Mouse (Mus musculus): ENCODE results near the gene Tgfbi. TPM values are rescaled to one million over a fixed set of nuclear protein-coding genes. Genes with fewer than 3 reads are reported as not detected.

The Tgfbi gene
- polyA plus RNA-seq, 1 experiment from 2014 or later = 408 TPM

DNA sequence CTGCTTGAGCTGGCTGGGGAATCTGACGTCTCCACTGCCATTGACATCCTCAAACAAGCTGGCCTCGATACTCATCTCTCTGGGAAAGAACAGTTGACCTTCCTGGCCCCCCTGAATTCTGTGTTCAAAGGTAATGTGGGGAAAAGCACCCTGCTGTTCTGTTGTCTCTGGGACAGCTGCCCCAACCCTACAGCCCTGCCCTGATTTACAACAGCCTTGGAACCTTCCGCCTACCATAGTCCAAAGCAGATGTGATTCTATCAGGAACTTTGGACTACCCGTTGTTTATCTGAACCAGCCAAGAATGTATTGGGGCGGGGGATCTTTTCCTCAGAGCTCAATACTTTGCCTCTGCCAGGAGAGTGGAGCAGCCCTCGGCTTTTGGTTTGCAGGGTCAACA, 21.2 kb downstream of the Tgfbi start:
- Histone ChIP-seq H3K36me3 (ENCODE audit: insufficient read depth, low read length) (no peaks in the 10 kb centered on the region), H3K9me3 (ENCODE audit: low read length) (no peaks in the 10 kb centered on the region), H3K27ac (ENCODE audit: low read length) (no peak overlapping the region), H3K9ac (replicated peaks; ENCODE audit: low read depth) (no peak overlapping the region), H3K4me3 (ENCODE audit: low read depth, low read length) (no peak overlapping the region), H3K4me1 (ENCODE audit: insufficient read depth, low read depth, low read length) (peaks cover 8% of the 10 kb centered on the region), H3K27me3 (replicated peaks; ENCODE audit: insufficient read depth, low read length) (no peaks in the 10 kb centered on the region), H3K4me2 (replicated peaks; ENCODE audit: low read depth, low read length) (no peak overlapping the region)
- ATAC-seq (no peak), DNase-seq (ENCODE audit: low spot score) (no peak)
- TF ChIP-seq EP300 (IDR thresholded peaks at IDR 0.05) (no peak), CTCF (IDR thresholded peaks at IDR 0.05) (no peak)
- 42% methylated on average over 6 of the region's 6 CpGs for WGBS

GRCm38 (mm10) chr13:56631332-56631731, 22.0 kb downstream of the Tgfbi start:
- Histone ChIP-seq H3K4me2 (replicated peaks; ENCODE audit: low read depth, low read length) (no peak overlapping the region), H3K27ac (ENCODE audit: low read length) (no peak overlapping the region), H3K9me3 (ENCODE audit: low read length) (no peaks in the 10 kb centered on the region), H3K36me3 (ENCODE audit: insufficient read depth, low read length) (no peaks in the 10 kb centered on the region), H3K4me3 (ENCODE audit: low read depth, low read length) (no peak overlapping the region), H3K9ac (replicated peaks; ENCODE audit: low read depth) (no peak overlapping the region), H3K4me1 (ENCODE audit: insufficient read depth, low read depth, low read length) (peaks cover 8% of the 10 kb centered on the region), H3K27me3 (replicated peaks; ENCODE audit: insufficient read depth, low read length) (no peaks in the 10 kb centered on the region)
- ATAC-seq (no peak), DNase-seq (ENCODE audit: low spot score) (peak; percentile 54)
- WGBS = 42% methylated on average over 7 of the region's 7 CpGs
- TF ChIP-seq EP300 (IDR thresholded peaks at IDR 0.05) (no peak), CTCF (IDR thresholded peaks at IDR 0.05) (no peak)

DNA sequence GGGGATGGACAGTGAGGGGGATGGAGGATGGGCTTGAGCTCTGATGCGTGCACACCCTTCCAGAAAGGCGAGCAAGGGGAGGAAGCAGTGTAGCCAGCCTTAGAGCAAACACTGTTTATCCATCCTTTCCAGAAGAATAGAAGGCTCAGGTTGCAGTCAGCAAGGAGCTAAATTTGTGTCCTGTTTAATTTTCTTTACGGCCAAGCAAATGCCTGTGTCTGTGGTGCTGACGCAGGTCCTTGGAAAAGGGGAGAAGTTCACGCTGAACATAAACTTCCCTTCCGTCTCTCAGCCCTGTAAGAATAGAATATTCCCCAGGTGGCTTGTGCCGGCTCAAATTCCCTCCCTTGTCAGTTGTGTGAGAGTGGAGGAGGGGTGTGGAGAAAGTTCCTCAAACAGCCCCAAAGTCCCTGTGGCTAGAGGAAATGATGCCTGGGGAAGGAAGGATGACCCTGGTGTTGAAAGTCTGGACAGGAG, 24.9 kb downstream of the Tgfbi start:
- WGBS = 15% methylated on average over 7 of the region's 7 CpGs
- no peaks in the 10 kb centered on the region for H3K36me3 ChIP-seq (ENCODE audit: insufficient read depth, low read length)
- no peaks in the 10 kb centered on the region for H3K27me3 ChIP-seq (replicated peaks; ENCODE audit: insufficient read depth, low read length)
- H3K4me2 ChIP-seq (replicated peaks; ENCODE audit: low read depth, low read length) = no peak overlapping the region
- H3K9me3 ChIP-seq (ENCODE audit: low read length) = no peaks in the 10 kb centered on the region
- no peak overlapping the region for H3K4me3 ChIP-seq (ENCODE audit: low read depth, low read length)
- H3K4me1 ChIP-seq (ENCODE audit: insufficient read depth, low read depth, low read length) = peaks cover 8% of the 10 kb centered on the region; the same call in 1 of the 2 replicates
- TF ChIP-seq CTCF (IDR thresholded peaks at IDR 0.05) = no peak
- TF ChIP-seq EP300 (IDR thresholded peaks at IDR 0.05) = peak; percentile 59; the same call in 1 of the 2 replicates
- peak overlapping the region; percentile 62 for H3K27ac ChIP-seq (ENCODE audit: low read length)
- peak; percentile 29 for ATAC-seq
- peak; percentile 49 for DNase-seq (ENCODE audit: low spot score)
- H3K9ac ChIP-seq (replicated peaks; ENCODE audit: low read depth) = no peak overlapping the region

DNA sequence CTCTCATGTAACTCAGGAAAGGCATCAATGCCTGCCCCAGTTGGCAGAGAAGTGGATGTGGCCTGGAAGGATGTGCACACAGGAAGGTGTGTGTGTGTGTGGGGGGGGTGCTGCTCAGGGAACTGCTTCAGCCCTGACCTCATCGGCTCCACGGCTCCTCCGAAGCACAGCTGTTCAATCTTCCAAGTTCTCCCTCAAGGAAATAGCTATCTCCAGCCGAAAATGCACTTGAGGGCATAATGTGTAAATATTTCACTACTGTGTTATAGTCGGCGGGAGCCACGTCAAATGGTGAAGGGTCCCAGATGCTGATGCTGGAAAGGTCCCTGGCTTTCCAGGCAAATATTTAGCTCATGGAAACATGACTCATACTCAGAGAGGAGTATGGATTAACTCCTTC, 25.6 kb downstream of the Tgfbi start:
- Histone ChIP-seq H3K4me2 (replicated peaks; ENCODE audit: low read depth, low read length) (no peak overlapping the region), H3K9me3 (ENCODE audit: low read length) (no peaks in the 10 kb centered on the region), H3K27me3 (replicated peaks; ENCODE audit: insufficient read depth, low read length) (no peaks in the 10 kb centered on the region), H3K9ac (replicated peaks; ENCODE audit: low read depth) (no peak overlapping the region), H3K4me1 (ENCODE audit: insufficient read depth, low read depth, low read length) (peaks cover 8% of the 10 kb centered on the region; the same call in 1 of the 2 replicates), H3K4me3 (ENCODE audit: low read depth, low read length) (no peak overlapping the region), H3K36me3 (ENCODE audit: insufficient read depth, low read length) (no peaks in the 10 kb centered on the region), H3K27ac (ENCODE audit: low read length) (peak overlapping the region; percentile 62)
- DNase-seq (ENCODE audit: low spot score) = peak; percentile 84
- ATAC-seq = peak; percentile 84
- 2% methylated on average over 7 of the region's 7 CpGs for WGBS
- TF ChIP-seq CTCF (IDR thresholded peaks at IDR 0.05) (no peak), EP300 (IDR thresholded peaks at IDR 0.05) (peak; percentile 72)

DNA sequence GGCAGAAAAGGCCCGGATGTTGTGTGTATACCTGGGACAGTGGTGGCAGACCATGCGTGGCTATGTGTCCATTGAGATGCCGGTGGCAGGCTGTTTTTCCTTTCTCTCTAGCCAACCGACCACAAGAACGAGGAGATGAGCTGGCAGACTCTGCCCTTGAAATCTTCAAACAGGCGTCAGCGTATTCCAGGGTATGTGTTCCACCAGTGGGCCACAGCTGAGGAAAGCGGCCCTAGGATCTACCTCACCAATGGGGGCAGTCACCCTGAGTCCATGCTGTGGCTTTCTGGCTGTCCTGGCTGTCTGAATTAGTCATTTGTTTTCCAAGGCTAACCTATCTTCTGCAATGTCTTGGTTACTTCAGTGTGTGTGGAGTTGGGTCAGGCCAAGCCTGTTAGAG, 27.7 kb downstream of the Tgfbi start:
- H3K4me3 ChIP-seq (ENCODE audit: low read depth, low read length) = no peak overlapping the region
- DNase-seq (ENCODE audit: low spot score) = no peak
- peaks cover 8% of the 10 kb centered on the region; the same call in 1 of the 2 replicates for H3K4me1 ChIP-seq (ENCODE audit: insufficient read depth, low read depth, low read length)
- H3K4me2 ChIP-seq (replicated peaks; ENCODE audit: low read depth, low read length) = no peak overlapping the region
- no peak for ATAC-seq
- TF ChIP-seq CTCF (IDR thresholded peaks at IDR 0.05) (no peak), EP300 (IDR thresholded peaks at IDR 0.05) (no peak)
- H3K36me3 ChIP-seq (ENCODE audit: insufficient read depth, low read length) = no peaks in the 10 kb centered on the region
- H3K9me3 ChIP-seq (ENCODE audit: low read length) = no peaks in the 10 kb centered on the region
- H3K27me3 ChIP-seq (replicated peaks; ENCODE audit: insufficient read depth, low read length) = no peaks in the 10 kb centered on the region
- H3K27ac ChIP-seq (ENCODE audit: low read length) = no peak overlapping the region
- WGBS = 90% methylated on average over 8 of the region's 8 CpGs
- H3K9ac ChIP-seq (replicated peaks; ENCODE audit: low read depth) = no peak overlapping the region

DNA sequence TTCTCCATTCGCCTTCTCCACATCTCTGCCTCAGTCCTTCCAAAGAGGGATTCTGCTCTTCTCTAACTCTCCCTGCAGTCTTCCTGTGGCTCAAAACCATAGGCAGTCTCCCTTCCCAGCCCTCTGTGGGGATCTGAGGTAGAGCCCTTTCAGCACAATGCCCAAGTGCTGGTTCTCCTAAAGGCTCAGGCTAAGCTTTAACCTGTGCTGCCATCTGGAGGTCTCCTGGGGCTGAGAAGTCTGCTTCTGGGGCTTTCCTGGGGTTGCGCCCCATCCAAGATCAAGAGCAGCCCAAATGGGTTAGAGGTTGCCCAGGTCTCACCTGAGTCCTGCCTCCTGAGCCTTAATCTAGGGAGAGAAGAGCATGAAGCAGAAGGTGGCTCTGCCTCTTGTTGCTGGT, 32.4 kb downstream of the Tgfbi start:
- H3K4me2 ChIP-seq (replicated peaks; ENCODE audit: low read depth, low read length) = no peak overlapping the region
- 88% methylated on average over 2 of the region's 2 CpGs for WGBS
- no peaks in the 10 kb centered on the region for H3K9me3 ChIP-seq (ENCODE audit: low read length)
- no peak overlapping the region for H3K9ac ChIP-seq (replicated peaks; ENCODE audit: low read depth)
- H3K4me3 ChIP-seq (ENCODE audit: low read depth, low read length) = no peak overlapping the region
- H3K27ac ChIP-seq (ENCODE audit: low read length) = no peak overlapping the region
- H3K27me3 ChIP-seq (replicated peaks; ENCODE audit: insufficient read depth, low read length) = no peaks in the 10 kb centered on the region
- no peaks in the 10 kb centered on the region for H3K36me3 ChIP-seq (ENCODE audit: insufficient read depth, low read length)
- ATAC-seq (peak; percentile 58), DNase-seq (ENCODE audit: low spot score) (peak; percentile 48)
- TF ChIP-seq CTCF (IDR thresholded peaks at IDR 0.05) (peak; percentile 71), EP300 (IDR thresholded peaks at IDR 0.05) (no peak)
- H3K4me1 ChIP-seq (ENCODE audit: insufficient read depth, low read depth, low read length) = no peaks in the 10 kb centered on the region

DNA sequence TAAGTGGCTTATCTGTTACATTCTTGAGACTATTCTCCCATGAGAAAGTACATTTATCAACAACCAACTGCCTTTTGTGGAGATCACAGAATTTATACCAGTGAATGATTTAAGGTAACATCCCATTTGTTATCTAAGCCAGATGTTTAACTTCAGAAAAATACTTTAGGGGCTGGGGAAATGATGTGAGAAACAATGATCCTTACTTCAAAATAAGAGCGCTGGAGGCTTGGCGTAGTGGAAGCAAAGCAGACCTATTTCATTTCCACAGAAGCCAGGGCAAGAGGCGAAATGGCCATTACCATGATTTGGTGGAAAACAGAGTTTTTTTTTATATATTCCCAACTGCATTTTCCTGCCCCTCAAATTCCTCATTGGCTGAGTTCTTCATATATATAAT, 34.7 kb downstream of the Tgfbi start:
- Histone ChIP-seq H3K27me3 (replicated peaks; ENCODE audit: insufficient read depth, low read length) (no peaks in the 10 kb centered on the region), H3K4me2 (replicated peaks; ENCODE audit: low read depth, low read length) (no peak overlapping the region), H3K27ac (ENCODE audit: low read length) (no peak overlapping the region), H3K36me3 (ENCODE audit: insufficient read depth, low read length) (no peaks in the 10 kb centered on the region), H3K4me3 (ENCODE audit: low read depth, low read length) (no peak overlapping the region), H3K9me3 (ENCODE audit: low read length) (no peaks in the 10 kb centered on the region), H3K9ac (replicated peaks; ENCODE audit: low read depth) (no peak overlapping the region), H3K4me1 (ENCODE audit: insufficient read depth, low read depth, low read length) (no peaks in the 10 kb centered on the region)
- WGBS = 75% methylated on average over 3 of the region's 3 CpGs
- TF ChIP-seq CTCF (IDR thresholded peaks at IDR 0.05) = no peak
- no peak for TF ChIP-seq EP300 (IDR thresholded peaks at IDR 0.05)
- DNase-seq (ENCODE audit: low spot score) (no peak), ATAC-seq (no peak)
